Mouse (Mus musculus) midbrain, embryonic 15.5 days (tissue): ENCODE data around the gene Casz1. TPM values are rescaled to one million over a fixed set of nuclear protein-coding genes. Genes with fewer than 3 reads are reported as not detected.
A peak's percentile ranks its signal among the peaks of the same experiment; 100 is the strongest.

ENCODE experiments used
- ATAC-seq: fragments of 200-750 bp; cut with Nextera tagmentation; replicated peaks from 2 replicates; pipeline ENCODE4 v1.8.0; 2017; ENCODE audit warnings: moderate TSS enrichment
- H3K27ac ChIP-seq: fragments of 300-500 bp; sonication (generic); 2 replicates; pipeline ENCODE4 v1.5.1; 2015; ENCODE audit warnings: mild to moderate bottlenecking, inconsistent platforms
- H3K27me3 ChIP-seq: fragments of 300-500 bp; sonication (generic); replicated peaks from 2 replicates; pipeline ENCODE4 v1.6.1; 2015; ENCODE audit warnings: inconsistent platforms
- H3K36me3 ChIP-seq: fragments of 300-500 bp; sonication (generic); replicated peaks from 2 replicates; pipeline ENCODE4 v1.6.1; 2015; ENCODE audit warnings: inconsistent platforms
- H3K4me1 ChIP-seq: fragments of 300-500 bp; sonication (generic); 2 replicates; pipeline ENCODE4 v1.6.1; 2015; ENCODE audit warnings: inconsistent platforms
- H3K4me2 ChIP-seq: fragments of 300-500 bp; sonication (generic); 2 replicates; pipeline ENCODE4 v1.6.1; 2015; ENCODE audit warnings: inconsistent platforms, mild to moderate bottlenecking, moderate library complexity
- H3K4me3 ChIP-seq: fragments of 300-500 bp; sonication (generic); 2 replicates; pipeline ENCODE4 v1.5.1; 2015; ENCODE audit warnings: mild to moderate bottlenecking, inconsistent platforms
- H3K9ac ChIP-seq: fragments of 300-500 bp; sonication (generic); 2 replicates; pipeline ENCODE4 v1.6.1; 2015; ENCODE audit warnings: mild to moderate bottlenecking, inconsistent platforms
- H3K9me3 ChIP-seq: fragments of 300-500 bp; sonication (generic); 2 replicates; pipeline ENCODE4 v1.6.1; 2016; ENCODE audit warnings: inconsistent platforms
- WGBS: fragments of 180-500 bp; shearing (Covaris S2); methylation state at CpG from one replicate; pipeline ENCODE4 v1.1.7; 2015; ENCODE audit warnings: mixed read lengths; 5-methylcytosine and 5-hydroxymethylcytosine counted together
- polyA plus RNA-seq: library from polyadenylated mRNA; unstranded; fragments of >200 nt; fragmentation: Nextera tagmentation; extraction: Ambion mirVana; gene quantifications from 2 replicates; pipeline ENCODE4 v1.2.1, GENCODE M21; 2015

Casz1 gene
- polyA plus RNA-seq, 1 experiment from 2014 or later: 2.8 TPM

- no peak for ATAC-seq
- Histone ChIP-seq H3K9me3 (no peaks in the 10 kb centered on the region), H3K4me1 (peaks cover 7% of the 10 kb centered on the region; the same call in 1 of the 2 replicates), H3K4me2 (no peak overlapping the region), H3K27me3 (no peaks in the 10 kb centered on the region), H3K36me3 (no peaks in the 10 kb centered on the region), H3K27ac (no peak overlapping the region), H3K9ac (no peak overlapping the region), H3K4me3 (no peak overlapping the region)
- 66% methylated on average over 9 of the region's 9 CpGs for WGBS
Observed at GRCm38 (mm10) chr4:148978221-148978855, 174.1 kb downstream of the Casz1 start.

- H3K36me3 ChIP-seq: no peaks in the 10 kb centered on the region
- H3K9ac ChIP-seq: no peak overlapping the region
- WGBS: 90% methylated on average over 11 of the region's 11 CpGs
- H3K4me1 ChIP-seq: peaks cover 7% of the 10 kb centered on the region; the same call in 1 of the 2 replicates
- H3K27me3 ChIP-seq: no peaks in the 10 kb centered on the region
- no peak overlapping the region for H3K4me3 ChIP-seq
- ATAC-seq: no peak
- no peaks in the 10 kb centered on the region for H3K9me3 ChIP-seq
- no peak overlapping the region for H3K4me2 ChIP-seq
- no peak overlapping the region for H3K27ac ChIP-seq
Observed at GRCm38 (mm10) chr4:148978926-148979325, 174.7 kb downstream of the Casz1 start.

GRCm38 (mm10) chr4:148979837-148980236 lies 175.6 kb downstream of the Casz1 start:
- H3K9me3 ChIP-seq: no peaks in the 10 kb centered on the region
- H3K9ac ChIP-seq: no peak overlapping the region
- no peaks in the 10 kb centered on the region for H3K27me3 ChIP-seq
- 60% methylated on average over 11 of the region's 11 CpGs for WGBS
- no peak overlapping the region for H3K4me2 ChIP-seq
- no peaks in the 10 kb centered on the region for H3K36me3 ChIP-seq
- ATAC-seq: no peak
- peaks cover 9% of the 10 kb centered on the region for H3K4me1 ChIP-seq
- H3K4me3 ChIP-seq: no peak overlapping the region
- no peak overlapping the region for H3K27ac ChIP-seq

GRCm38 (mm10) chr4:148982274-148982673 lies 178.0 kb downstream of the Casz1 start:
- Histone ChIP-seq H3K27ac (no peak overlapping the region), H3K36me3 (no peaks in the 10 kb centered on the region), H3K9ac (no peak overlapping the region), H3K4me2 (no peak overlapping the region), H3K9me3 (no peaks in the 10 kb centered on the region), H3K27me3 (no peaks in the 10 kb centered on the region), H3K4me1 (peaks cover 27% of the 10 kb centered on the region), H3K4me3 (no peak overlapping the region)
- ATAC-seq: no peak
- WGBS: 54% methylated on average over 6 of the region's 6 CpGs

GRCm38 (mm10) chr4:148984701-148985540 lies 180.7 kb downstream of the Casz1 start:
- H3K27ac ChIP-seq: no peak overlapping the region
- H3K4me1 ChIP-seq: peaks cover 38% of the 10 kb centered on the region
- H3K4me2 ChIP-seq: no peak overlapping the region
- H3K36me3 ChIP-seq: no peaks in the 10 kb centered on the region
- H3K9me3 ChIP-seq: no peaks in the 10 kb centered on the region
- no peak overlapping the region for H3K9ac ChIP-seq
- no peak overlapping the region for H3K4me3 ChIP-seq
- H3K27me3 ChIP-seq: no peaks in the 10 kb centered on the region
- peak; percentile 43; the same call in 1 of the 2 replicates for ATAC-seq
- 45% methylated on average over 19 of the region's 19 CpGs for WGBS

GRCm38 (mm10) chr4:148985541-148986476 lies 181.6 kb downstream of the Casz1 start:
- Histone ChIP-seq H3K36me3 (no peaks in the 10 kb centered on the region), H3K9me3 (no peaks in the 10 kb centered on the region), H3K27me3 (no peaks in the 10 kb centered on the region), H3K4me2 (no peak overlapping the region), H3K9ac (no peak overlapping the region; the same call in 1 of the 2 replicates), H3K27ac (0 out of 2 replicates have a peak overlapping the region, but pooled peaks have one; percentile 8), H3K4me1 (peaks cover 42% of the 10 kb centered on the region), H3K4me3 (no peak overlapping the region)
- peak; percentile 25; the same call in 1 of the 2 replicates for ATAC-seq
- WGBS: 43% methylated on average over 24 of the region's 24 CpGs

GRCm38 (mm10) chr4:148990038-148990437 lies 185.8 kb downstream of the Casz1 start:
- no peaks in the 10 kb centered on the region for H3K27me3 ChIP-seq
- 21% methylated on average over 2 of the region's 2 CpGs for WGBS
- no peak overlapping the region for H3K9ac ChIP-seq
- no peak overlapping the region for H3K4me3 ChIP-seq
- no peak for ATAC-seq
- no peaks in the 10 kb centered on the region for H3K9me3 ChIP-seq
- peaks cover 34% of the 10 kb centered on the region for H3K4me1 ChIP-seq
- no peak overlapping the region for H3K4me2 ChIP-seq
- no peak overlapping the region for H3K27ac ChIP-seq
- no peaks in the 10 kb centered on the region for H3K36me3 ChIP-seq

GRCm38 (mm10) chr4:148993948-148994347 lies 189.7 kb downstream of the Casz1 start:
- peaks cover 8% of the 10 kb centered on the region for H3K4me1 ChIP-seq
- no peak overlapping the region for H3K9ac ChIP-seq
- H3K27me3 ChIP-seq: no peaks in the 10 kb centered on the region
- no peaks in the 10 kb centered on the region for H3K9me3 ChIP-seq
- no peak overlapping the region for H3K4me3 ChIP-seq
- no peak overlapping the region for H3K27ac ChIP-seq
- H3K4me2 ChIP-seq: no peak overlapping the region
- 80% methylated on average over 5 of the region's 5 CpGs for WGBS
- no peak for ATAC-seq
- no peaks in the 10 kb centered on the region for H3K36me3 ChIP-seq

GRCm38 (mm10) chr4:149000746-149001145 lies 196.5 kb downstream of the Casz1 start:
- Histone ChIP-seq H3K27me3 (no peaks in the 10 kb centered on the region), H3K4me1 (no peaks in the 10 kb centered on the region), H3K9ac (no peak overlapping the region), H3K36me3 (no peaks in the 10 kb centered on the region), H3K4me3 (no peak overlapping the region), H3K4me2 (no peak overlapping the region), H3K9me3 (no peaks in the 10 kb centered on the region), H3K27ac (no peak overlapping the region)
- 93% methylated on average over 6 of the region's 6 CpGs for WGBS
- no peak for ATAC-seq

- Histone ChIP-seq H3K4me1 (no peaks in the 10 kb centered on the region), H3K9ac (no peak overlapping the region), H3K27ac (no peak overlapping the region), H3K27me3 (no peaks in the 10 kb centered on the region), H3K9me3 (no peaks in the 10 kb centered on the region), H3K4me3 (no peak overlapping the region), H3K4me2 (no peak overlapping the region), H3K36me3 (no peaks in the 10 kb centered on the region)
- WGBS: 86% methylated on average over 5 of the region's 5 CpGs
- no peak for ATAC-seq
Observed at GRCm38 (mm10) chr4:149001515-149001914, 197.3 kb downstream of the Casz1 start.

GRCm38 (mm10) chr4:149002441-149003093 lies 198.3 kb downstream of the Casz1 start:
- Histone ChIP-seq H3K36me3 (no peaks in the 10 kb centered on the region), H3K4me3 (no peak overlapping the region), H3K9ac (no peak overlapping the region), H3K27me3 (no peaks in the 10 kb centered on the region), H3K27ac (no peak overlapping the region), H3K9me3 (no peaks in the 10 kb centered on the region), H3K4me1 (no peaks in the 10 kb centered on the region), H3K4me2 (no peak overlapping the region)
- WGBS: 97% methylated on average over 11 of the region's 11 CpGs
- no peak for ATAC-seq
